Comparison of ENCODE assay signal across 21 mouse cellular contexts in genomic region chr6:96061979-96062378, GRCm38 (mm10). TPM values are rescaled to one million over a fixed set of nuclear protein-coding genes. Genes with fewer than 3 reads are reported as not detected.
A peak's percentile ranks its signal among the peaks of the same experiment; 100 is the strongest.
DNase-seq lines count a peak whose midpoint lies in the region; ATAC-seq and TF ChIP-seq lines count a peak whose summit lies in the region.
"Had no signal": no experiment of that assay in that cellular context is flagged by ENCODE, and none has a peak within 500 bp of the region (broad histone marks: within the 10 kb centered on the region; RNA-seq: fewer than 3 reads in every experiment).

No protein-coding gene starts in this region.

- no peaks in the 10 kb centered on the region for H3K36me3 ChIP-seq in heart, embryonic 12.5 days
- H3K36me3 ChIP-seq: embryonic facial prominence, embryonic 15.5 days; intestine, embryonic 15.5 days; limb, embryonic 13.5 days; liver, embryonic 15.5 days had no signal

- ATAC-seq in heart, embryonic 12.5 days (ENCODE audit: insufficient number of reproducible peaks, low FRiP score) = no peak
- ATAC-seq: CD4-positive, CD25-positive, alpha-beta regulatory T cell, adult 4 months; forebrain, embryonic 16.5 days; intestine, embryonic 15.5 days; Patski had no signal

- no peaks in the 10 kb centered on the region for H3K27me3 ChIP-seq in heart, embryonic 12.5 days (replicated peaks)
- H3K27me3 ChIP-seq: embryonic facial prominence, embryonic 15.5 days; intestine, embryonic 15.5 days; limb, embryonic 13.5 days; liver, embryonic 15.5 days had no signal

- H3K4me1 ChIP-seq in heart, embryonic 12.5 days (replicated peaks) = no peaks in the 10 kb centered on the region
- H3K4me1 ChIP-seq: embryonic facial prominence, embryonic 15.5 days; intestine, embryonic 15.5 days; limb, embryonic 13.5 days; liver, embryonic 15.5 days had no signal

- no peak overlapping the region for H3K4me2 ChIP-seq in heart, embryonic 12.5 days
- H3K4me2 ChIP-seq: embryonic facial prominence, embryonic 15.5 days; hindbrain, embryonic 14.5 days; intestine, embryonic 15.5 days; limb, embryonic 13.5 days; liver, embryonic 15.5 days; midbrain, embryonic 11.5 days had no signal

- H3K9me3 ChIP-seq in heart, embryonic 12.5 days (replicated peaks) = no peaks in the 10 kb centered on the region
- H3K9me3 ChIP-seq: embryonic facial prominence, embryonic 15.5 days; intestine, embryonic 15.5 days; limb, embryonic 13.5 days; liver, embryonic 15.5 days had no signal

- intact Hi-C loops in gastrocnemius, adult 2 months (cut with DNase I) = no loop called here
- intact Hi-C loops in gastrocnemius, postnatal 14 days (cut with DNase I; ENCODE audit: low total_unique reads) = no loop called here
- intact Hi-C loops in heart, postnatal 10 days (cut with DNase I) = no loop called here

- DNase-seq in adrenal gland, postnatal 10 days = peak; percentile 35
- DNase-seq in adrenal gland, postnatal 4 days (ENCODE audit: low spot score in 2 of 2) = no peak
- peak; percentile 58 for DNase-seq in gastrocnemius, adult 2 months
- DNase-seq in gastrocnemius, postnatal 14 days = no peak
- DNase-seq in heart, postnatal 10 days = peak; percentile 2 to 13
- DNase-seq in cerebellum, postnatal 25 days = peak; percentile 35 to 48
- no peak for DNase-seq in frontal cortex, postnatal 10 days (ENCODE audit: low spot score in 2 of 2)
- DNase-seq: embryo, embryonic 11 days; right cerebral cortex, postnatal 4 days had no signal

- WGBS in heart, embryonic 12.5 days = 74% methylated on average over 1 of the region's 1 CpGs

- 0 out of 2 replicates have a peak overlapping the region, but pooled peaks have one; percentile 43 for H3K27ac ChIP-seq in gastrocnemius, adult 2 months
- no peak overlapping the region for H3K27ac ChIP-seq in heart, embryonic 12.5 days (ENCODE audit: poor library complexity, severe bottlenecking)
- H3K27ac ChIP-seq: embryonic facial prominence, embryonic 15.5 days; hindbrain, embryonic 14.5 days; intestine, embryonic 15.5 days; limb, embryonic 13.5 days; liver, embryonic 15.5 days had no signal

- TF ChIP-seq CTCF in gastrocnemius, adult 2 months (IDR thresholded peaks at IDR 0.05) = no peak

- no peak overlapping the region for H3K9ac ChIP-seq in heart, embryonic 12.5 days
- H3K9ac ChIP-seq: embryonic facial prominence, embryonic 15.5 days; hindbrain, embryonic 14.5 days; intestine, embryonic 15.5 days; limb, embryonic 13.5 days; liver, embryonic 15.5 days had no signal

- no peak overlapping the region for H3K4me3 ChIP-seq in gastrocnemius, adult 2 months
- no peak overlapping the region for H3K4me3 ChIP-seq in heart, embryonic 12.5 days
- H3K4me3 ChIP-seq: embryonic facial prominence, embryonic 15.5 days; intestine, embryonic 15.5 days; limb, embryonic 13.5 days; liver, embryonic 15.5 days had no signal

RNA-seq across cellular contexts. Expression of gene Fam19a1, which starts 51.0 kb away (rescaled TPM):
- total RNA-seq in adrenal gland, postnatal 10 days (2021) = 1 to 10 TPM; 3.1 to 4.4 TPM
- 1 to 10 TPM; 5.4 to 6.3 TPM for total RNA-seq in adrenal gland, postnatal 4 days (2021)
- not detected for total RNA-seq in gastrocnemius, adult 2 months (2021)
- not detected for total RNA-seq in gastrocnemius, postnatal 14 days (2021)
- not detected for total RNA-seq in heart, postnatal 10 days (2021)
- 0.27 and 0.39 TPM in 2 replicates for polyA plus RNA-seq in heart, embryonic 12.5 days (2016; fragmentation: Nextera tagmentation; extraction: Ambion mirVana)
- total RNA-seq: ES-E14; monocyte, adult 5-6 weeks had no signal
- polyA plus RNA-seq: liver, embryonic 15.5 days; Patski had no signal

Comparison
In these comparisons a context has a peak if more than half of its experiments do, and no peak if none do; other contexts are left out.
1. DNase-seq: peak in adrenal gland, postnatal 10 days (single experiment), gastrocnemius, adult 2 months (single experiment), heart, postnatal 10 days (2 of 2) and cerebellum, postnatal 25 days (2 of 2); none in adrenal gland, postnatal 4 days (0 of 2), gastrocnemius, postnatal 14 days (single experiment) and frontal cortex, postnatal 10 days (0 of 2).